Mouse (Mus musculus): ENCODE data around the gene Rab33a. TPM values are rescaled to one million over a fixed set of nuclear protein-coding genes. Genes with fewer than 3 reads are reported as not detected.
A peak's percentile ranks its signal among the peaks of the same experiment; 100 is the strongest.

The Rab33a gene
- 104 and 105 TPM in 2 replicates for polyA plus RNA-seq (2015; fragmentation: Nextera tagmentation; extraction: Ambion mirVana)

DNA sequence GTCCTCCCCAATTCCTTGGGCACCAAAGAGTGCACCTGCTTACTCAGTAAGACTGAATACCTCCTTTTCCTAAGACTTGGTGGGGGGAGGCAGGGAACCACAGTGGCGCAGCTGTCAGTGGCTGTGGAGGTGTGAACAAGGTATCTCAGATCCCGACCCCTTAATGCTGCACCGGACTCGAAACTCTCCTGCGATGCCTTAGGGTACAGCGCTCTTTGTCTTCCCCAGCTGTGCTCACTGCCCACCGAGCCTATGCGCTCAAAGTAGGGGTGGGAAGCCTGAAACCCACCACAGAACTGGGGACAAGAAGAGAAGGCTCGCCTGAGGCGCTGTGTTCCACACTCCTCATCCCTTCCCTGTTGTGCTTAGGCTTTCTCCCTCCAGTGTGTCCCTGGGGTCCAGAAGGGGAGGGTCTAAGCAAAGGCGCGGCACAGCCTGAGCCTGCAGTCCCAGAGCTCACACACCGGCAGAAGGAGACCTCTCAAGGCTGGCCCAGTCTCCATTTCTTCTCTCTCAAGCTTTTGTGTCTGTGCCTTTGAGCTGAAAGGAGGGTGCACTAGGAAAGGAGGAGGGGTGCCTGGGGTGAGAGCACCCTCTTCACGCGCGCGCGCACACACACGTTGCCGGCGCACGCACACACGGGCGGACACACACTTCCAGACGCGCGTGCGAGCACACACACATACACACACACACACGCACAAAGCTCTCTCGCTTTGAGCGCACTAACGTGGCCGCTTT, at the start of gene Rab33a:
Gene Rab33a (plus strand): TSS at position 478 of the 741 bp plus-strand sequence.
- WGBS: 31% methylated on average over 30 of the region's 33 CpGs
- no peaks in the 10 kb centered on the region for H3K9me3 ChIP-seq (replicated peaks; ENCODE audit: control insufficient read depth, low read length, poor library complexity, severe bottlenecking)
- peak within 1 kb of the TSS; percentile 90 for H3K27ac ChIP-seq (ENCODE audit: low read length)
- H3K4me3 ChIP-seq (ENCODE audit: low read depth, low read length): peak within 1 kb of the TSS; percentile 53
- peaks cover 23% of the 10 kb centered on the region for H3K4me1 ChIP-seq (ENCODE audit: control insufficient read depth, insufficient read depth, low read length)
- no peaks in the 10 kb centered on the region for H3K36me3 ChIP-seq (ENCODE audit: control insufficient read depth, insufficient read depth, low read length)
- H3K27me3 ChIP-seq (ENCODE audit: control insufficient read depth, insufficient read depth, low read depth, low read length): no peaks in the 10 kb centered on the region
- ATAC-seq: peak; percentile 80
- peak within 1 kb of the TSS; percentile 79 for H3K9ac ChIP-seq (ENCODE audit: low read depth, low read length)
- peak within 1 kb of the TSS; percentile 61 for H3K4me2 ChIP-seq (ENCODE audit: low read length)

DNA sequence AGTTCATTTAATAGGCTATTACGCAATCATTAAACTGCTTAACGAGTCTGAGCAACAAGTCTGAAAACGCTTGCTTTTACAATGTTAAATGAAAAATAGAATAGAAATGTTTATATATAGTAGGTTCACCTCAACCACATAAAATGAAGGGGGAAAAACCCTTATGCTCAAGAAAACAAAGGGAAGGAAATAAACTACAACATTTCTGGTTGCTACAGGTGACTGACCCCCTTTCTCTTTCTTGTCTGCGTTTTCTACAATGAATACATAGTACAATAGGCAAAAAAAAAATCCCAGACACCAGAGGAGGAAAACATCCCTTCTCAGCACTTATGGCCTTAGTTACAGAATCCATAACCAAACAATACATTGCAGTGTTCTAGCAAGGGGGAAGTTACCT, 38.0 kb upstream of the Rab33a start:
- 83% methylated on average over 4 of the region's 4 CpGs for WGBS

DNA sequence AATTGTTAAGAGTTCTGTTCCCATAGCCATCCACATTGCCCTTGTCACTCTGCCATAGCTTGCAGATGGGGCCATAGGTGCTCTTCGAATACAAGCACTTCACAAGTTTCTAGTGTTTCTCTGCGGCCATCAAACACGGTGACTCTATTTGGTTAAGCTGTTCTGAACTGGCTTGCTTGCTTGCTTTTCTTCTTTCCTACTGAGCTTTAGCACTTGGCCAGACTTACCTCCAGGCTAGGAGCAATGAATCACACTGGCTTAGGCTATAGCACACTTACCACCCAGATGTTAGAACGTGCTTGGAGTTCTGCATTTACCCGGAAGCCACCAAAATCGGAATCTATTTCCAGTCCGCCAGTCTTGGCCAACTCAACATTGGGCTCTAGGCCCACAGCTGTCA, 37.4 kb upstream of the Rab33a start:
- 94% methylated on average over 7 of the region's 7 CpGs for WGBS
- Histone ChIP-seq H3K9ac (ENCODE audit: low read depth, low read length) (no peak overlapping the region), H3K27me3 (ENCODE audit: control insufficient read depth, insufficient read depth, low read depth, low read length) (no peaks in the 10 kb centered on the region), H3K4me2 (ENCODE audit: low read length) (no peak overlapping the region), H3K4me3 (ENCODE audit: low read depth, low read length) (no peak overlapping the region), H3K36me3 (ENCODE audit: control insufficient read depth, insufficient read depth, low read length) (no peaks in the 10 kb centered on the region), H3K9me3 (replicated peaks; ENCODE audit: control insufficient read depth, low read length, poor library complexity, severe bottlenecking) (no peaks in the 10 kb centered on the region), H3K4me1 (ENCODE audit: control insufficient read depth, insufficient read depth, low read length) (no peaks in the 10 kb centered on the region), H3K27ac (ENCODE audit: low read length) (no peak overlapping the region)
- no peak for ATAC-seq

More for the DNA sequence above, 38.0 kb upstream of the Rab33a start:
- H3K27me3 ChIP-seq (ENCODE audit: control insufficient read depth, insufficient read depth, low read depth, low read length): no peaks in the 10 kb centered on the region
- H3K9me3 ChIP-seq (replicated peaks; ENCODE audit: control insufficient read depth, low read length, poor library complexity, severe bottlenecking): no peaks in the 10 kb centered on the region
- no peaks in the 10 kb centered on the region for H3K4me1 ChIP-seq (ENCODE audit: control insufficient read depth, insufficient read depth, low read length)
- H3K36me3 ChIP-seq (ENCODE audit: control insufficient read depth, insufficient read depth, low read length): no peaks in the 10 kb centered on the region
- no peak for ATAC-seq
- no peak overlapping the region for H3K27ac ChIP-seq (ENCODE audit: low read length)
- no peak overlapping the region for H3K9ac ChIP-seq (ENCODE audit: low read depth, low read length)
- no peak overlapping the region for H3K4me2 ChIP-seq (ENCODE audit: low read length)
- H3K4me3 ChIP-seq (ENCODE audit: low read depth, low read length): no peak overlapping the region

DNA sequence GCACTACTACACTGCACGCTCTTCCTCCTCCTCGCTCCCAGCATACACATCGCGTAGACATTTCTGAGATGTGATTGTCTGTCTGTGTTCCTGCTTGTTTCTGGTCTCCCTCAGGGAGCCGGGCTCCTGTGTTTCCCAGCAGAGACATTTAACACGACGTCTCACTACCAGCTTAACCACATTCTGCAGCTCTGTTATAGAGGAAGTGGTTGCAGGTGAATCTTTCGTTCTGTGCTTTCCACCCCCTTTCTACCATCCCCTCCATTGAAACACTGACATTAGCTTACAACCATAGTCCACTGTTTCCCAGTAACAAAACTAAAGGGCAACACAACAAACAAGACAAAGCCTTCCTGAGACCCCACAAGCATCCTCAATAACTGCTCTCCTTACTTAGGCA, 25.3 kb upstream of the Rab33a start:
- no peaks in the 10 kb centered on the region for H3K36me3 ChIP-seq (ENCODE audit: control insufficient read depth, insufficient read depth, low read length)
- H3K4me1 ChIP-seq (ENCODE audit: control insufficient read depth, insufficient read depth, low read length): no peaks in the 10 kb centered on the region
- H3K27ac ChIP-seq (ENCODE audit: low read length): no peak overlapping the region
- H3K4me3 ChIP-seq (ENCODE audit: low read depth, low read length): no peak overlapping the region
- H3K27me3 ChIP-seq (ENCODE audit: control insufficient read depth, insufficient read depth, low read depth, low read length): no peaks in the 10 kb centered on the region
- no peak overlapping the region for H3K9ac ChIP-seq (ENCODE audit: low read depth, low read length)
- no peak for ATAC-seq
- no peaks in the 10 kb centered on the region for H3K9me3 ChIP-seq (replicated peaks; ENCODE audit: control insufficient read depth, low read length, poor library complexity, severe bottlenecking)
- H3K4me2 ChIP-seq (ENCODE audit: low read length): no peak overlapping the region
- WGBS: 96% methylated on average over 8 of the region's 8 CpGs

DNA sequence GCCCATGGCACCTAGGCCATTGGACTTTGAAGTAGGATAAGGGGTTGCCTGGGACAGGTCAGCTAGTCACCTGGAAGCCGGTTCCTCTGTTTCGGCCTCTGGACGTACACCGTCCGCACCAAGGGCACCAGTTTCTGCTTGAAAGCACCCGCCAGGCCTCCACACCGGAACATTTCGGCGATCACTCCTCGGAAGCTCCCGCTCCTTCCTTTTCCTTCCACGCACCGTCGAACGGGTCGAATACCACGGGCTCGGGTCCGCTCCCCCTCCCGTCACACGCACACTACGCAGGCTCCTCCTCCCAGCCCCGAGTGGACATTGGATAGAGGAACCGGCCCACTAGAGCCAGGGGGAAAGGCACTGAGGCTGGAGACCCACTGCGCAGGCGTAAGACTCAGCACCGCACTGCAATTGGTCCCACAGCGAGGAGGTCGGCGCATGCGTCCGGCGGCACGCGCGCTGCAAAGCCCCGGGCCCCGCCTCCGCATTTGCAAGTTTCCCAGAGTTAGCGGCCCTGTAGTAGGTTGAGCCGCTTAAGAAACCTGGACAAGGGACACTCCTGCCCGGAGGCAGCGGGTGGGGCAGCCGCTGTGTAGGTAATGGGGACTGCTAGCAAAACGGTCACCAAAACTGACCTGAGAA, 5.8 kb upstream of the Rab33a start, which contains the start of gene Aifm1:
Gene Aifm1 (minus strand): TSS at position 398 of the 642 bp plus-strand sequence.
- Histone ChIP-seq H3K4me2 (ENCODE audit: low read length) (peak within 1 kb of the TSS; percentile 65), H3K4me3 (ENCODE audit: low read depth, low read length) (peak within 1 kb of the TSS; percentile 59), H3K9ac (ENCODE audit: low read depth, low read length) (peak within 1 kb of the TSS; percentile 68), H3K9me3 (replicated peaks; ENCODE audit: control insufficient read depth, low read length, poor library complexity, severe bottlenecking) (no peaks in the 10 kb centered on the region), H3K27me3 (ENCODE audit: control insufficient read depth, insufficient read depth, low read depth, low read length) (no peaks in the 10 kb centered on the region), H3K27ac (ENCODE audit: low read length) (peak within 1 kb of the TSS; percentile 49), H3K36me3 (ENCODE audit: control insufficient read depth, insufficient read depth, low read length) (no peaks in the 10 kb centered on the region), H3K4me1 (ENCODE audit: control insufficient read depth, insufficient read depth, low read length) (peaks cover 5% of the 10 kb centered on the region)
- peak; percentile 98 for ATAC-seq
- WGBS: 26% methylated on average over 45 of the region's 45 CpGs

DNA sequence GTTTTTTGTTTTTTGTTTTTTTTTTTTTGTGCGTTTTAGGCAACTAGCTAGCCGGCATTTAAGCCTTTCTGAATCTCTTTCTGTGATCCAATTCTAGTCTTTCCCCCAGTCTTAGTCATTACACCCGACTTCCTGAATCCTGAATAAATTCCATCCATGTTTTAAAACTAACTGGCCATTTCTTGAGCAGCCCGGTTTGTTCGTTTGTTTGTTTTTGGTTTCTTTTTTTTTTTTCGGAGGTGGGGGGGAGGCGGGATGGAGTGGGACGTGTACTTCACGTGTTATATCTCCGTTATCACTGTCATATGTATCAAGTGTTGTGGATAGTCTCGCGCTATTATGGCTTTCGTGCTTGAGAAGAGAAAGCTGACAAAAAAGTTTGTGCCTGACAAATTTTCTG, 5.3 kb upstream of the Rab33a start:
- H3K9ac ChIP-seq (ENCODE audit: low read depth, low read length): no peak overlapping the region
- H3K9me3 ChIP-seq (replicated peaks; ENCODE audit: control insufficient read depth, low read length, poor library complexity, severe bottlenecking): no peaks in the 10 kb centered on the region
- peak overlapping the region; percentile 59 for H3K4me3 ChIP-seq (ENCODE audit: low read depth, low read length)
- no peaks in the 10 kb centered on the region for H3K27me3 ChIP-seq (ENCODE audit: control insufficient read depth, insufficient read depth, low read depth, low read length)
- peak overlapping the region; percentile 65 for H3K4me2 ChIP-seq (ENCODE audit: low read length)
- peaks cover 5% of the 10 kb centered on the region for H3K4me1 ChIP-seq (ENCODE audit: control insufficient read depth, insufficient read depth, low read length)
- 16% methylated on average over 13 of the region's 13 CpGs for WGBS
- ATAC-seq: no peak
- no peaks in the 10 kb centered on the region for H3K36me3 ChIP-seq (ENCODE audit: control insufficient read depth, insufficient read depth, low read length)
- no peak overlapping the region for H3K27ac ChIP-seq (ENCODE audit: low read length)

GRCm38 (mm10) chrX:48518211-48518807, 776 bp upstream of the Rab33a start:
- ATAC-seq: peak; percentile 96
- peak overlapping the region; percentile 90 for H3K27ac ChIP-seq (ENCODE audit: low read length)
- no peaks in the 10 kb centered on the region for H3K9me3 ChIP-seq (replicated peaks; ENCODE audit: control insufficient read depth, low read length, poor library complexity, severe bottlenecking)
- no peaks in the 10 kb centered on the region for H3K36me3 ChIP-seq (ENCODE audit: control insufficient read depth, insufficient read depth, low read length)
- H3K9ac ChIP-seq (ENCODE audit: low read depth, low read length): peak overlapping the region; percentile 79
- H3K4me3 ChIP-seq (ENCODE audit: low read depth, low read length): peak overlapping the region; percentile 53
- no peaks in the 10 kb centered on the region for H3K27me3 ChIP-seq (ENCODE audit: control insufficient read depth, insufficient read depth, low read depth, low read length)
- peak overlapping the region; percentile 61 for H3K4me2 ChIP-seq (ENCODE audit: low read length)
- 33% methylated on average over 14 of the region's 15 CpGs for WGBS
- H3K4me1 ChIP-seq (ENCODE audit: control insufficient read depth, insufficient read depth, low read length): peaks cover 18% of the 10 kb centered on the region

DNA sequence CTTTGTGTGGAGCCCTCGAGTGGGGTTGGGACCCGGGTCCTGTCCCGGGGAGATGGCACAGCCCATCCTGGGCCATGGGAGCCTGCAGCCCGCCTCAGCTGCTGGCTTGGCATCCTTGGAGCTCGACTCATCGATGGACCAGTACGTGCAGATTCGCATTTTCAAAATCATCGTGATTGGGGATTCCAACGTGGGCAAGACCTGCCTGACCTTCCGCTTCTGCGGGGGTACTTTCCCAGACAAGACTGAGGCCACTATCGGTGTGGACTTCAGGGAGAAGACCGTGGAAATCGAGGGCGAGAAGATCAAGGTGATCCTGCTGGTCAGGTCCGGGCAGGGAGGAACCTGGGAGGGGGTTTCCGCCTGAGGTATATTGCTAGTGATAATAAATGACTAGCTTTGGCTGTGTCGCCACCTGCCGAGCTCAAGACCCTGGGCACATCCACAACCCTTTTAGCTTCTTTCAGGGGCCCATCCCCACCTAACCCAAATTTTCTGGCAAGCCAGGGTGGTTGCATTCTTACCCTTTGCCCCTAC, 532 bp downstream of the Rab33a start:
- peak overlapping the region; percentile 90 for H3K27ac ChIP-seq (ENCODE audit: low read length)
- peaks cover 23% of the 10 kb centered on the region for H3K4me1 ChIP-seq (ENCODE audit: control insufficient read depth, insufficient read depth, low read length)
- H3K27me3 ChIP-seq (ENCODE audit: control insufficient read depth, insufficient read depth, low read depth, low read length): no peaks in the 10 kb centered on the region
- peak overlapping the region; percentile 61 for H3K4me2 ChIP-seq (ENCODE audit: low read length)
- WGBS: 23% methylated on average over 20 of the region's 20 CpGs
- H3K9ac ChIP-seq (ENCODE audit: low read depth, low read length): peak overlapping the region; percentile 79
- H3K9me3 ChIP-seq (replicated peaks; ENCODE audit: control insufficient read depth, low read length, poor library complexity, severe bottlenecking): no peaks in the 10 kb centered on the region
- H3K4me3 ChIP-seq (ENCODE audit: low read depth, low read length): peak overlapping the region; percentile 53
- no peak for ATAC-seq
- H3K36me3 ChIP-seq (ENCODE audit: control insufficient read depth, insufficient read depth, low read length): no peaks in the 10 kb centered on the region
